In genomic region chr6:128295876-128296749, GRCm38 (mm10) we compare ENCODE assay signal across 8 mouse cellular contexts. TPM values are rescaled to one million over a fixed set of nuclear protein-coding genes. Genes with fewer than 3 reads are reported as not detected.
DNase-seq lines count a peak whose midpoint lies in the region; ATAC-seq and TF ChIP-seq lines count a peak whose summit lies in the region.

No protein-coding gene starts in this region.

- H3K79me2 ChIP-seq in CH12.LX (replicated peaks; ENCODE audit: control insufficient read depth, extremely low read depth, insufficient read depth, poor library complexity, severe bottlenecking): no peaks in the 10 kb centered on the region

- H3K4me3 ChIP-seq in CH12.LX (replicated peaks in 1 of 3; ENCODE audit: low read depth in 2 of 3, low read length in 2 of 3, poor library complexity in 1 of 3): no peak overlapping the region
- no peak overlapping the region for H3K4me3 ChIP-seq in forebrain, postnatal 0 days (ENCODE audit: low read depth, low read length)
- no peak overlapping the region for H3K4me3 ChIP-seq in hindbrain, embryonic 12.5 days
- H3K4me3 ChIP-seq in limb, embryonic 15.5 days: no peak overlapping the region
- no peak overlapping the region for H3K4me3 ChIP-seq in stomach, embryonic 14.5 days (ENCODE audit: low read depth, low read length)

- ATAC-seq in forebrain, postnatal 0 days: peak; percentile 14; the same call in 1 of the 2 replicates
- 0 out of 2 replicates have a peak, but pooled peaks have one; percentile 23 for ATAC-seq in hindbrain, embryonic 12.5 days (ENCODE audit: low FRiP score)
- ATAC-seq in limb, embryonic 15.5 days (ENCODE audit: insufficient number of reproducible peaks, low FRiP score, low TSS enrichment, low read depth): 0 out of 2 replicates have a peak, but pooled peaks have one; percentile 35
- peak; percentile 42; the same call in 1 of the 2 replicates for ATAC-seq in stomach, embryonic 14.5 days (ENCODE audit: insufficient number of reproducible peaks, insufficient read depth, low FRiP score, low read depth)

- H3K27ac ChIP-seq in CH12.LX (ENCODE audit: insufficient read depth, low read depth): no peak overlapping the region
- no peak overlapping the region for H3K27ac ChIP-seq in forebrain, postnatal 0 days (ENCODE audit: low read depth, low read length)
- H3K27ac ChIP-seq in hindbrain, embryonic 12.5 days: no peak overlapping the region
- 0 out of 2 replicates have a peak overlapping the region, but pooled peaks have one; percentile 6 for H3K27ac ChIP-seq in limb, embryonic 15.5 days
- H3K27ac ChIP-seq in stomach, embryonic 14.5 days (ENCODE audit: low read length): no peak overlapping the region

- H3K4me2 ChIP-seq in CH12.LX (ENCODE audit: insufficient read depth, low read depth, poor library complexity, severe bottlenecking): no peak overlapping the region
- H3K4me2 ChIP-seq in forebrain, postnatal 0 days (ENCODE audit: low read depth): no peak overlapping the region
- no peak overlapping the region for H3K4me2 ChIP-seq in hindbrain, embryonic 12.5 days (replicated peaks)
- no peak overlapping the region for H3K4me2 ChIP-seq in limb, embryonic 15.5 days
- H3K4me2 ChIP-seq in stomach, embryonic 14.5 days (replicated peaks; ENCODE audit: low read depth, low read length): no peak overlapping the region

- H3K9ac ChIP-seq in CH12.LX (ENCODE audit: insufficient read depth, low read depth): no peak overlapping the region
- H3K9ac ChIP-seq in forebrain, postnatal 0 days: no peak overlapping the region
- no peak overlapping the region for H3K9ac ChIP-seq in hindbrain, embryonic 12.5 days
- H3K9ac ChIP-seq in limb, embryonic 15.5 days: no peak overlapping the region
- no peak overlapping the region for H3K9ac ChIP-seq in stomach, embryonic 14.5 days (replicated peaks; ENCODE audit: low read depth, low read length)

- no peak for TF ChIP-seq EP300 in CH12.LX (IDR thresholded peaks at IDR 0.05; ENCODE audit: low read length)

- TF ChIP-seq POLR2A in CH12.LX (IDR thresholded peaks at IDR 0.05; ENCODE audit: low read depth, low read length): no peak

- no peak for TF ChIP-seq RAD21 in CH12.LX (IDR thresholded peaks at IDR 0.05; ENCODE audit: low read depth, low read length)

- no peak for TF ChIP-seq CTCF in CH12.LX (conservative IDR thresholded peaks at IDR 0.05 in 1 of 2, IDR thresholded peaks at IDR 0.05 in 1 of 2; ENCODE audit: low read depth in 2 of 2, low read length in 2 of 2)
- TF ChIP-seq CTCF in forebrain, postnatal 0 days (IDR thresholded peaks at IDR 0.05; ENCODE audit: low read depth): no peak

- H3K27me3 ChIP-seq in CH12.LX (replicated peaks): no peaks in the 10 kb centered on the region
- peaks cover 25% of the 10 kb centered on the region for H3K27me3 ChIP-seq in forebrain, postnatal 0 days (ENCODE audit: insufficient read depth, low read length)
- peaks cover 51% of the 10 kb centered on the region for H3K27me3 ChIP-seq in hindbrain, embryonic 12.5 days
- peaks cover 23% of the 10 kb centered on the region for H3K27me3 ChIP-seq in limb, embryonic 15.5 days
- no peaks in the 10 kb centered on the region for H3K27me3 ChIP-seq in stomach, embryonic 14.5 days (ENCODE audit: control insufficient read depth, insufficient read depth, low read length)

- H3K4me1 ChIP-seq in CH12.LX (ENCODE audit: control insufficient read depth in 1 of 2, insufficient read depth in 2 of 2): peaks cover 10 to 12% of the 10 kb centered on the region in 2 experiments; a peak in 3 of 4 replicates
- no peaks in the 10 kb centered on the region for H3K4me1 ChIP-seq in forebrain, postnatal 0 days (ENCODE audit: insufficient read depth)
- H3K4me1 ChIP-seq in hindbrain, embryonic 12.5 days: peaks cover 27% of the 10 kb centered on the region
- peaks cover 35% of the 10 kb centered on the region for H3K4me1 ChIP-seq in limb, embryonic 15.5 days
- peaks cover 12% of the 10 kb centered on the region; the same call in 1 of the 2 replicates for H3K4me1 ChIP-seq in stomach, embryonic 14.5 days (ENCODE audit: control insufficient read depth, insufficient read depth, low read length)

- DNase-seq in CH12.LX (ENCODE audit: extremely low read depth) (peak; percentile 4), MN1 (ENCODE audit: low spot score) (no peak)
- peak; percentile 52 for DNase-seq in adrenal gland, adult 8-10 months
- peak; percentile 50 for DNase-seq in forebrain, postnatal 0 days
- no peak for DNase-seq in thymus, postnatal 0 days (ENCODE audit: low spot score)

- peaks cover 9% of the 10 kb centered on the region for H3K9me3 ChIP-seq in CH12.LX (replicated peaks; ENCODE audit: low read length)
- no peaks in the 10 kb centered on the region for H3K9me3 ChIP-seq in forebrain, postnatal 0 days (ENCODE audit: low read length)
- H3K9me3 ChIP-seq in hindbrain, embryonic 12.5 days (replicated peaks): no peaks in the 10 kb centered on the region
- H3K9me3 ChIP-seq in limb, embryonic 15.5 days: no peaks in the 10 kb centered on the region
- H3K9me3 ChIP-seq in stomach, embryonic 14.5 days (ENCODE audit: control insufficient read depth, low read depth, low read length): no peaks in the 10 kb centered on the region

- H3K36me3 ChIP-seq in CH12.LX (replicated peaks in 1 of 2; ENCODE audit: control insufficient read depth in 1 of 2, insufficient read depth in 1 of 2, low read length in 1 of 2): no peaks in the 10 kb centered on the region
- H3K36me3 ChIP-seq in forebrain, postnatal 0 days (ENCODE audit: insufficient read depth): no peaks in the 10 kb centered on the region
- H3K36me3 ChIP-seq in hindbrain, embryonic 12.5 days: no peaks in the 10 kb centered on the region
- H3K36me3 ChIP-seq in limb, embryonic 15.5 days: no peaks in the 10 kb centered on the region
- no peaks in the 10 kb centered on the region for H3K36me3 ChIP-seq in stomach, embryonic 14.5 days (ENCODE audit: control insufficient read depth, insufficient read depth, low read length)

- in situ Hi-C loops in CH12.LX (cut with MboI; ENCODE audit: low pct_ligation_motif_present, low pct_unique_long_range_greater_than_20kb, low sequenced_read_pairs): loop anchor here (5.0 kb wide), 1 partner anchor 59 kb away; no protein-coding TSS in a partner anchor

- 28% methylated on average over 6 of the region's 6 CpGs for WGBS in forebrain, postnatal 0 days
- WGBS in hindbrain, embryonic 12.5 days: 36% methylated on average over 6 of the region's 6 CpGs
- WGBS in limb, embryonic 15.5 days: 28% methylated on average over 6 of the region's 6 CpGs
- WGBS in stomach, embryonic 14.5 days: 30% methylated on average over 6 of the region's 6 CpGs

- dilution Hi-C loops in CH12.LX (cut with MboI; ENCODE audit: extremely low pct_ligation_motif_present, extremely low pct_unique_long_range_greater_than_20kb, low sequenced_read_pairs): no loop called here

TF ChIP-seq in CH12.LX, 34 proteins besides CTCF, POLR2A, EP300 and RAD21:
- TF ChIP-seq IRF4 (IDR thresholded peaks at IDR 0.05; ENCODE audit: low read depth, low read length) (peak; percentile 66), USF2 (conservative IDR thresholded peaks at IDR 0.05; ENCODE audit: low read depth, low read length) (no peak)
TF ChIP-seq in CH12.LX: peak in this region for 1.

RNA-seq across cellular contexts. Expression of gene Tead4, which starts 4.5 kb away (rescaled TPM):
- total RNA-seq in CH12.LX (2012; rRNA removed) (not detected in 2 replicates), CH12.LX (2014; rRNA removed) (not detected in 2 replicates)
- 0.15 TPM in 1 of 2 replicates, not detected in the other for polyA plus RNA-seq in CH12.LX (2012; ENCODE audit: insufficient read length, low read depth)
- total RNA-seq in adrenal gland, adult 8-10 months (2022): 1 to 10 TPM; 1.3 to 4.1 (median 2.6) TPM
- total RNA-seq in forebrain, postnatal 0 days (2014; rRNA removed): 0.31 and 0.67 TPM in 2 replicates
- polyA plus RNA-seq in forebrain, postnatal 0 days (2015; fragmentation: Nextera tagmentation; extraction: Ambion mirVana): 0.20 and 0.63 TPM in 2 replicates
- polyA plus RNA-seq in hindbrain, embryonic 12.5 days (2016; fragmentation: Nextera tagmentation; extraction: Ambion mirVana): 2.4 TPM in 2 replicates
- 4.9 and 8.9 TPM in 2 replicates for polyA plus RNA-seq in limb, embryonic 15.5 days (2015; fragmentation: Nextera tagmentation; extraction: Ambion mirVana)
- 1.4 TPM in 2 replicates for polyA plus RNA-seq in stomach, embryonic 14.5 days (2014; fragmentation: Nextera tagmentation; extraction: Ambion mirVana)
- polyA plus RNA-seq in thymus, postnatal 0 days (2015; fragmentation: Nextera tagmentation; extraction: Ambion mirVana): 0.19 and 0.36 TPM in 2 replicates

RNA-seq across cellular contexts. Expression of gene Tulp3, which starts 59.5 kb away (rescaled TPM):
- total RNA-seq in CH12.LX (2012; rRNA removed): 4.9 and 5.5 TPM in 2 replicates
- 3.7 and 5.6 TPM in 2 replicates for total RNA-seq in CH12.LX (2014; rRNA removed)
- polyA plus RNA-seq in CH12.LX (2012; ENCODE audit: insufficient read length, low read depth): 11.5 and 13.1 TPM in 2 replicates
- total RNA-seq in adrenal gland, adult 8-10 months (2022): 10 to 100 TPM; 36.4 to 54.3 (median 42.7) TPM
- total RNA-seq in forebrain, postnatal 0 days (2014; rRNA removed): 12.6 and 13.5 TPM in 2 replicates
- 8.1 and 11.0 TPM in 2 replicates for polyA plus RNA-seq in forebrain, postnatal 0 days (2015; fragmentation: Nextera tagmentation; extraction: Ambion mirVana)
- 22.0 and 22.2 TPM in 2 replicates for polyA plus RNA-seq in hindbrain, embryonic 12.5 days (2016; fragmentation: Nextera tagmentation; extraction: Ambion mirVana)
- 19.7 and 19.8 TPM in 2 replicates for polyA plus RNA-seq in limb, embryonic 15.5 days (2015; fragmentation: Nextera tagmentation; extraction: Ambion mirVana)
- 18.5 and 21.7 TPM in 2 replicates for polyA plus RNA-seq in stomach, embryonic 14.5 days (2014; fragmentation: Nextera tagmentation; extraction: Ambion mirVana)
- 12.2 and 13.4 TPM in 2 replicates for polyA plus RNA-seq in thymus, postnatal 0 days (2015; fragmentation: Nextera tagmentation; extraction: Ambion mirVana)

Comparison
In these comparisons a context has a peak if more than half of its experiments do, and no peak if none do; other contexts are left out.
1. DNase-seq: peak in CH12.LX (single experiment), adrenal gland, adult 8-10 months (single experiment) and forebrain, postnatal 0 days (single experiment); none in thymus, postnatal 0 days (single experiment) and MN1 (single experiment).
2. Peak in every context shown above with its lines, with median percentiles within 50 percentile points of each other: ATAC-seq.